Mouse (Mus musculus) kidney, embryonic 14.5 days (tissue): ENCODE measurements around the gene Zbtb16. TPM values are rescaled to one million over a fixed set of nuclear protein-coding genes. Genes with fewer than 3 reads are reported as not detected.

Experiments
- ATAC-seq: fragments of 200-750 bp; cut with Nextera tagmentation; 2 replicates; pipeline ENCODE4 v1.8.0; 2017; ENCODE audit warnings: moderate number of reproducible peaks, mild to moderate bottlenecking, moderate TSS enrichment, moderate library complexity; ENCODE audit not compliant: low FRiP score, low TSS enrichment
- H3K27ac ChIP-seq: fragments of 300-500 bp; sonication (generic); 2 replicates; pipeline ENCODE4 v1.5.1; 2014; ENCODE audit warnings: low read depth, mild to moderate bottlenecking, low read length, moderate library complexity, mixed read lengths
- H3K27me3 ChIP-seq: fragments of 300-500 bp; sonication (generic); 2 replicates; pipeline ENCODE4 v1.6.1; 2014; ENCODE audit warnings: mild to moderate bottlenecking, low read length; ENCODE audit not compliant: control insufficient read depth, insufficient read depth
- H3K36me3 ChIP-seq: fragments of 300-500 bp; sonication (generic); 2 replicates; pipeline ENCODE4 v1.6.1; 2014; ENCODE audit warnings: low read length, mixed read lengths; ENCODE audit not compliant: control insufficient read depth, insufficient read depth
- H3K4me1 ChIP-seq: fragments of 300-500 bp; sonication (generic); 2 replicates; pipeline ENCODE4 v1.6.1; 2014; ENCODE audit warnings: low read length, mixed read lengths; ENCODE audit not compliant: control insufficient read depth, insufficient read depth
- H3K4me2 ChIP-seq: fragments of 300-500 bp; sonication (generic); replicated peaks from 2 replicates; pipeline ENCODE4 v1.6.1; 2014; ENCODE audit warnings: low read depth, mild to moderate bottlenecking, low read length
- H3K4me3 ChIP-seq: fragments of 300-500 bp; sonication (generic); 2 replicates; pipeline ENCODE4 v1.5.1; 2014; ENCODE audit warnings: mild to moderate bottlenecking, low read length
- H3K9ac ChIP-seq: fragments of 300-500 bp; sonication (generic); 2 replicates; pipeline ENCODE4 v1.6.1; 2014; ENCODE audit warnings: low read depth, mild to moderate bottlenecking, low read length, moderate library complexity
- H3K9me3 ChIP-seq: fragments of 300-500 bp; sonication (generic); 2 replicates; pipeline ENCODE4 v1.6.1; 2016; ENCODE audit warnings: low read length; ENCODE audit not compliant: control insufficient read depth
- WGBS: fragments of 180-500 bp; shearing (Covaris S2); extraction: QIAGEN DNeasy Blood & Tissue Kit; methylation state at CpG from one replicate; pipeline ENCODE4 v1.1.7; 2014; 5-methylcytosine and 5-hydroxymethylcytosine counted together
- polyA plus RNA-seq: library from polyadenylated mRNA; unstranded; fragments of >200 nt; fragmentation: Nextera tagmentation; extraction: Ambion mirVana; gene quantifications from 2 replicates; pipeline ENCODE4 v1.2.1, GENCODE M21; 2014

Gene Zbtb16
- polyA plus RNA-seq, 1 experiment from 2014 or later = 0.49 TPM

DNA sequence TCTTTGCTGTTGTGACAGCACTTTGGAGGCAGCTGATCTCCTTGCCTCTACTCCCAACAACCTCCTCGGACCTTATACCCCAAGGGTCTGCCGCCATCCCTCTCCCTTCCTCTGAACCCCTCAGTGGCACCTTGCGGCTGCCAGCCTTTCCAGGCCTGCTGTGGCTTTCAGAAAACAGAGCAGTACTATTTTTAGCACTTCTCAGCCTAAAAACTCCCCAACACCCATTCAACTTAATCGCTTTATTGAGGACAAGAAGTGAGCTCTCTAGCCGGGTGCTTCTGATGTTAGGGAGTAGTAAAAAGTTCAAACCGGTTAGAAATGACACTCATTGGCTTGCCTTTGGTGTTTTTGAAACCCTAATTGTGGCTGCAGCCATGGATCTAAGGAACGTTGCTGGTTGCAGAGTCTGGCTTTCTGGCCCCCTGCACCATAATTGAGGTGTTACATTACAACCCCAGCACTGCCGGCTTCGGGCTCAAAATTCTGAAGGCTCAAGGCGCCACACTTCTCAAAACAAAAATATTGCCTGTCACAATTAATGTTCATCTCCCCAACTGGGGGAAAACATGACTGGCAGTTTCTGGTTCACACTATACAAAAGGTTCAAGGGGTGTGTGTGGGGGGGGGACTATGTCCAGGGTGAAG lies 107.8 kb downstream of the Zbtb16 start:
- H3K27me3 ChIP-seq = peaks cover 22% of the 10 kb centered on the region
- H3K4me3 ChIP-seq = no peak overlapping the region
- no peaks in the 10 kb centered on the region for H3K9me3 ChIP-seq
- H3K4me1 ChIP-seq = peaks cover 19% of the 10 kb centered on the region; the same call in 1 of the 2 replicates
- H3K36me3 ChIP-seq = no peaks in the 10 kb centered on the region
- no peak for ATAC-seq
- no peak overlapping the region for H3K27ac ChIP-seq
- no peak overlapping the region for H3K9ac ChIP-seq
- no peak overlapping the region for H3K4me2 ChIP-seq
- 6% methylated on average over 10 of the region's 10 CpGs for WGBS

DNA sequence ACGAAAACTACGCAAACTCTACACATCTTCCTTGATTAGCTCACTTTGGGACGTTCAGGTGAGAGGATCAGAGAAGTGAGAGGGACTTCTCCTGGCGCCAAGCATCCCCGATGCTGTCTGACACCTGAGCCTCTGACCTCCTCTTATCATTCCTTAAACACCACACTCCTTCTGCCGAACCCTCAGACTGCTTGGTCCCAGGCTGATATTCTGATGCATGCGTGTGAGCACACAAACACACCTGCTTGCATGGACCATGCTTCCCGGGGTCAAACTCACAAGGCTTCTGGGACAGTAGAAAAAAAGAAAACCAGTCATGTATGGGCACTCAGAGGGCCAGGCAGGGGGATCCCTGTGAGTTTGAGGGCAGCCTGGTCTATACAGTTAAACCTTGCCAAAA lies 109.7 kb downstream of the Zbtb16 start:
- no peaks in the 10 kb centered on the region for H3K9me3 ChIP-seq
- H3K36me3 ChIP-seq = no peaks in the 10 kb centered on the region
- no peak overlapping the region for H3K4me2 ChIP-seq
- peaks cover 21% of the 10 kb centered on the region; the same call in 1 of the 2 replicates for H3K4me1 ChIP-seq
- no peak overlapping the region for H3K27ac ChIP-seq
- 85% methylated on average over 8 of the region's 8 CpGs for WGBS
- no peak for ATAC-seq
- peaks cover 16% of the 10 kb centered on the region for H3K27me3 ChIP-seq
- no peak overlapping the region for H3K9ac ChIP-seq
- no peak overlapping the region for H3K4me3 ChIP-seq

DNA sequence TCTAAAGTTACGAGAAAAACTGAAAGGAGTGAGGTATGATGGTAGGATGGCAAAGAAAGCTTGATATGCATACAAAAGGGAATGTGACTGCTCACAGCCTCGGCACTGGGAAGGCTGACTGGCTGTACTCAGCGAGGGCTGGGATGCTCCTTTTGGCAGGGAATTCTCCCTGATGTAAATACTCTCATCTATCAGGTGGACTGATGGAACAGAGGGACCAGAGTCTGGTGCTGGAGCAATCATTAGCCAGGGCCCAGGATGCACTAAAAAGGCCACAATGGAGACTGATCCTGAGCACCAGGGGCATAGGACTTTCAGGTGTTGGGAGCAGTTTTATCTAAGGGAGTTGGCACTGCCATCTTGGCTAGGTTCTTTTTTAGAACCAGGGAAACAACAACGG lies 110.1 kb downstream of the Zbtb16 start:
- 68% methylated on average over 4 of the region's 4 CpGs for WGBS
- ATAC-seq = no peak
- H3K4me1 ChIP-seq = peaks cover 21% of the 10 kb centered on the region; the same call in 1 of the 2 replicates

DNA sequence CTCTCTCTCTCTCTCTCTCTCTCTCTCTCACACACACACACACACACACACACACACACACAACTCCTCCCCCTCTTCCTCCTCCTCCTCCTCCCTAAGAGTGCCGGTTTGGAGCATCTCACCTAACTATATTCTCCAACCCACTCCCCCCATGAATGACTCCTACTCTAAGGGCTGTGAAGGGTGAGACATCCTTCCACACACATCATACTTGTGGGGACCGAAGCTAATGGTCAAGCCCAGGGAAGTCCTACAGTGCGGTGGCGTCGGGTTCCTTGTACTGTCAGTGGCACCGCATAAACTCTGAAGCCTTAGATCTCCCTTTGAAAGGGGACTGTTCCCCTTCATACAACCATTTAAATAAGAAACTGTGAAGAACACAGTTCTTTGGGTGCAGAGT lies 110.9 kb downstream of the Zbtb16 start:
- Histone ChIP-seq H3K9me3 (no peaks in the 10 kb centered on the region), H3K27me3 (peaks cover 9% of the 10 kb centered on the region), H3K4me3 (no peak overlapping the region), H3K4me2 (no peak overlapping the region), H3K36me3 (no peaks in the 10 kb centered on the region), H3K9ac (no peak overlapping the region), H3K4me1 (peaks cover 21% of the 10 kb centered on the region; the same call in 1 of the 2 replicates), H3K27ac (no peak overlapping the region)
- 92% methylated on average over 6 of the region's 6 CpGs for WGBS
- ATAC-seq = no peak

More for the DNA sequence above, 110.1 kb downstream of the Zbtb16 start:
- H3K36me3 ChIP-seq = no peaks in the 10 kb centered on the region
- H3K27me3 ChIP-seq = peaks cover 14% of the 10 kb centered on the region
- no peak overlapping the region for H3K27ac ChIP-seq
- no peak overlapping the region for H3K4me3 ChIP-seq
- H3K9ac ChIP-seq = no peak overlapping the region
- H3K9me3 ChIP-seq = no peaks in the 10 kb centered on the region
- no peak overlapping the region for H3K4me2 ChIP-seq

DNA sequence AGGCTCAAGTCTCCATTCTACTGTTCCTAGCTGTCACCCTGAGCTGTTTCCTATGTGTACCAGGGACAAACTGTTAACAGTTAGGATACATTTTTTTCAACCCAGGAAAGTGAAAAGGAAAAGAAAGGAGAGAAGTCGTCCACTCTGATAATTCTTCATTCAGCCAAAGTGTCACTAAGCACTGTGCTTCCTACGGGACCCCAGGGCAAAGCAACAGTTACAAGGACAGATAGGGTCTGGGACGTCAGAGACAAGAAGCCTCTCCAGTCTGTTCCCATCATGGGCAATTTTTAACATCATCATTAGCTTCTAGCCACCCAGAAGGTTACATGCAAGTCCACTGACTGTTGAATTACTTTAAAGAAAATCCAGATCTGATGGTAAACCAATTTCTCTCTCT lies 111.3 kb downstream of the Zbtb16 start:
- peaks cover 21% of the 10 kb centered on the region; the same call in 1 of the 2 replicates for H3K4me1 ChIP-seq
- no peak overlapping the region for H3K4me3 ChIP-seq
- WGBS = 60% methylated on average over 3 of the region's 3 CpGs
- peaks cover 9% of the 10 kb centered on the region for H3K27me3 ChIP-seq
- ATAC-seq = no peak
- no peak overlapping the region for H3K4me2 ChIP-seq
- H3K27ac ChIP-seq = no peak overlapping the region
- no peak overlapping the region for H3K9ac ChIP-seq
- no peaks in the 10 kb centered on the region for H3K9me3 ChIP-seq
- no peaks in the 10 kb centered on the region for H3K36me3 ChIP-seq

DNA sequence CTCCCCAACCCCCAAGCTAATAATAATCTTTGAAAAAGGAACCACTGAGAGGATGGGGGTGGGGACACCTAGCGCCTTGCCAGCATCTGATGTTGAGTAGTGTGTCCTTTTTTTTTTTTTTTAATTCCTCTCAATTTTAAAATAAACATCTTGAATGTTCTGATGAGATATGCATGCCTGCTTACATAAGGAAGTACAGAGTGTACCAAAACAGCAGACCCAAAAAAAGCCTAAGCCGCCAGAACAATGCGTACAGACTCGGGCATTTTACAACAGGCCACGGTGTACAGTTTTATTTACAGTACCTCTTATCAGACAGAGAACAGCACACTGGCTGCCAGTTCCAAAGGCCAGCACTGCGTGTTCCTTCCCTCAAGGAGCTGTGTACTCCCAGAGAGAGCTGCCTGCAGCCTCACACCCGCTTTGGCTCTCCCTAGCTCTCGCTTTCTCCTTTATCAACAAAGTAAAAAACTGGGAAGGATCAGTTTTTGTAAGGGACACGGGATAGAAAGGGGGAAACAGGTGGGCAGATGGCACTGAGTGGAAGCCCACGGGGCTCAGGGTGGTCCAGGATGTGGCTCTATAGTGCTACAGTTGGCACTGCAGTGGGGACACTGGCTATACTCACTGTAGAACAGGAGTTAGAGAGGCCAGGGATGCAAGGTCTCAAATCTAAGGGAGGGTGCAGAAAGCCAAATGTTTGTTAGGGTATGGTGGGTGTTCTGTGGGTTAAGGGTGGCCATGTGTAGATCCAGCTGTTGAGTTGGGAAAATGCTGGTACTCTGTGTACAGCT lies 112.3 kb downstream of the Zbtb16 start:
- no peaks in the 10 kb centered on the region for H3K9me3 ChIP-seq
- H3K4me3 ChIP-seq = no peak overlapping the region
- no peak overlapping the region for H3K4me2 ChIP-seq
- H3K27me3 ChIP-seq = peaks cover 8% of the 10 kb centered on the region
- no peak for ATAC-seq
- H3K9ac ChIP-seq = no peak overlapping the region
- H3K36me3 ChIP-seq = no peaks in the 10 kb centered on the region
- H3K4me1 ChIP-seq = peaks cover 11% of the 10 kb centered on the region; the same call in 1 of the 2 replicates
- no peak overlapping the region for H3K27ac ChIP-seq
- 58% methylated on average over 10 of the region's 10 CpGs for WGBS

DNA sequence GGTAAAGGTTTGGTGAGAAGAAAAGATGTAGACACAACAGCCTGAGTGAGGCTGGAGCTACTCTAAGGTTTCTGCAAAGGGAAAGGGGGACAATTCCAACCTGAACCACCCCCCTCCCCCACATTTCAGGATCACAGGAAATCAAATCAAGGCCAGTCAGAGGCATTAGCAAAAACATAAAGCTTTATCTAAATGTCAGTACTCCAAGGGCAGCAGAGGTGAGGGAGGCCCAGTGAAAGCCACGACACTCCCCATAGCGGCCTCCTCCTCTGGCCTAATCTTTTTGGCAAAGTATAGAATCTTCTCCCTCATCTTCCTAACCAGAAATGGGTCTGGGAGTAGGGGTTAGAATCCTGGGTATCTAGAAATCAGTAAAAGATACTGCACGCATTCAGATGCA lies 113.0 kb downstream of the Zbtb16 start:
- H3K9me3 ChIP-seq = no peaks in the 10 kb centered on the region
- no peak overlapping the region for H3K4me2 ChIP-seq
- 63% methylated on average over 3 of the region's 3 CpGs for WGBS
- H3K36me3 ChIP-seq = no peaks in the 10 kb centered on the region
- H3K27ac ChIP-seq = no peak overlapping the region
- peaks cover 3% of the 10 kb centered on the region for H3K27me3 ChIP-seq
- H3K9ac ChIP-seq = no peak overlapping the region
- H3K4me1 ChIP-seq = peaks cover 4% of the 10 kb centered on the region; the same call in 1 of the 2 replicates
- H3K4me3 ChIP-seq = no peak overlapping the region
- ATAC-seq = no peak

DNA sequence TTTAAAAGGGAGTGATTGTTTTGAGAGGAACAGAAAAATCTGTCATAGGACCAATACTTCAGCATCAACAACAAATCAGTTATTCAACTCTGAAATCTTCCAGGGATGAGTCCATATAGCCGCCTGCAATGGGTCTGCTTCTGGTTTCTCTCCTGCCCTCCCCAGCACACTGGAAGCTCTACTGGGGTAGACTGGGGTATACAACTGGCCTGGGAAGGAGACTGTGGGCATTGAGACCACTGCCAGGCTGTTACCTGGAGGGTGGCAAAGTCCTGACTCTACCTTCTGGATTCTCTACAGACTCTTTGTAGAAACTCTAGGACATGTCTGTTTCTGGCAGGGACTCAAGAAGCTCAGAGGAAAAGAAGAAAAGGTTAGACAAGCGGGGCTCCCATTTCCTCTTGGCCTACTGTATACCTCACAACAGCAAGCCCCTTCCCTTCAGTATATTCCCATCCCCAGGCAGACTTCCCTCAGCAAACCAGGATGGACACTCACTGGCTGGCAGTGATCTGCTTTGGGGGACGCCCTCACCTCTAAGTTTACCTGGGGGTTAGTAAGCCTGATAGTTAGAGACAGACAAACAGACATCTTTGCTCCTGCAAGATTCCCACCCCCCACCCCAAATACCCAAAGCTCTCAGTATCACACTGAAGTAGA lies 113.6 kb downstream of the Zbtb16 start:
- no peak overlapping the region for H3K27ac ChIP-seq
- 0 out of 2 replicates have a peak, but pooled peaks cover 2% of the 10 kb centered on the region for H3K4me1 ChIP-seq
- H3K9me3 ChIP-seq = no peaks in the 10 kb centered on the region
- H3K36me3 ChIP-seq = no peaks in the 10 kb centered on the region
- no peak overlapping the region for H3K4me2 ChIP-seq
- H3K27me3 ChIP-seq = peaks cover 3% of the 10 kb centered on the region; the same call in 1 of the 2 replicates
- H3K9ac ChIP-seq = no peak overlapping the region
- WGBS = 89% methylated on average over 3 of the region's 3 CpGs
- H3K4me3 ChIP-seq = no peak overlapping the region
- no peak for ATAC-seq
